Mouse (Mus musculus) myocyte (in vitro differentiated cells): ENCODE results near the gene Plg. TPM values are rescaled to one million over a fixed set of nuclear protein-coding genes. Genes with fewer than 3 reads are reported as not detected.
A peak's percentile ranks its signal among the peaks of the same experiment; 100 is the strongest.

Experiments used
- H3K27me3 ChIP-seq: one replicate; pipeline ENCODE4 v1.6.1; 2011; ENCODE audit not compliant: control insufficient read depth, insufficient read depth, insufficient read length
- H3K36me3 ChIP-seq: one replicate; pipeline ENCODE4 v1.6.1; 2011; ENCODE audit not compliant: control insufficient read depth, insufficient read depth
- H3K4me2 ChIP-seq: one replicate; pipeline ENCODE4 v1.6.1; 2011; ENCODE audit warnings: low read depth, control low read depth
- H3K4me3 ChIP-seq: one replicate; pipeline ENCODE4 v1.5.1; 2011; ENCODE audit warnings: mild to moderate bottlenecking, control low read depth, moderate library complexity
- H3K79me2 ChIP-seq: one replicate; pipeline ENCODE4 v1.6.1; 2011; ENCODE audit not compliant: control insufficient read depth, insufficient read depth
- H3ac ChIP-seq: one replicate; pipeline ENCODE4 v1.6.1; 2011; ENCODE audit not compliant: control insufficient read depth, insufficient read length
- CEBPB ChIP-seq: IDR thresholded peaks from 2 replicates; pipeline ENCODE4 v1.6.1; 2011; ENCODE audit warnings: mild to moderate bottlenecking, moderate library complexity; ENCODE audit not compliant: poor library complexity, insufficient read depth, severe bottlenecking
- E2F4 ChIP-seq: IDR thresholded peaks from one replicate; pipeline ENCODE4 v1.6.1; 2011; ENCODE audit warnings: mild to moderate bottlenecking, control low read depth, moderate library complexity; ENCODE audit not compliant: insufficient read depth
- MAX ChIP-seq: IDR thresholded peaks from one replicate; pipeline ENCODE4 v1.6.1; 2011; ENCODE audit warnings: low read depth, mild to moderate bottlenecking, control low read depth
- MYOD1 ChIP-seq, 3 experiments: IDR thresholded peaks; one replicate each; pipeline ENCODE4 v1.6.1; 2011; ENCODE audit warnings: control low read depth in 2 of 3, low read depth in 2 of 3, mild to moderate bottlenecking in 2 of 3, moderate library complexity in 1 of 3; ENCODE audit not compliant: insufficient read length in 2 of 3, control insufficient read depth in 1 of 3
- MYOG ChIP-seq, 3 experiments: IDR thresholded peaks; one replicate each; pipeline ENCODE4 v1.6.1; 2011; ENCODE audit warnings: control low read depth in 2 of 3, low read depth in 2 of 3, mild to moderate bottlenecking in 2 of 3; ENCODE audit not compliant: insufficient read length in 2 of 3, control insufficient read depth in 1 of 3, insufficient read depth in 1 of 3
- POLR2A ChIP-seq: IDR thresholded peaks from one replicate; pipeline ENCODE4 v1.6.1; 2011; ENCODE audit warnings: low read depth, mild to moderate bottlenecking, control low read depth, moderate library complexity; ENCODE audit not compliant: insufficient read length
- POLR2AphosphoS2 ChIP-seq: IDR thresholded peaks from one replicate; pipeline ENCODE4 v1.6.1; 2011; ENCODE audit warnings: low read depth, control low read depth; ENCODE audit not compliant: insufficient read length
- REST ChIP-seq: IDR thresholded peaks from one replicate; pipeline ENCODE4 v1.6.1; 2011; ENCODE audit warnings: mild to moderate bottlenecking, control low read depth, moderate library complexity; ENCODE audit not compliant: insufficient read depth, insufficient read length
- SRF ChIP-seq: IDR thresholded peaks from one replicate; pipeline ENCODE4 v1.6.1; 2011; ENCODE audit warnings: low read depth; ENCODE audit not compliant: control insufficient read depth, insufficient read length
- TCF12 ChIP-seq: IDR thresholded peaks from one replicate; pipeline ENCODE4 v1.6.1; 2011; ENCODE audit warnings: mild to moderate bottlenecking, control low read depth; ENCODE audit not compliant: poor library complexity, insufficient read depth, severe bottlenecking
- TCF3 ChIP-seq: IDR thresholded peaks from one replicate; pipeline ENCODE4 v1.6.1; 2011; ENCODE audit warnings: low read depth, control low read depth; ENCODE audit not compliant: insufficient read length
- USF1 ChIP-seq: IDR thresholded peaks from one replicate; pipeline ENCODE4 v1.6.1; 2011; ENCODE audit warnings: low read depth, mild to moderate bottlenecking, control low read depth, moderate library complexity
- polyA plus RNA-seq: library from polyadenylated mRNA; unstranded; fragments of >200 nt; fragmentation: generic; extraction: Trizol; gene quantifications from one replicate; pipeline ENCODE4 v1.2.1, GENCODE M21; 2012; ENCODE audit warnings: missing spikeins

The Plg gene
- polyA plus RNA-seq, 1 experiment: not detected

GRCm38 (mm10) chr17:12347462-12347861 lies 30.9 kb upstream of the Plg start:
- Histone ChIP-seq H3K36me3 (no peaks in the 10 kb centered on the region), H3K4me2 (no peak overlapping the region), H3ac (no peak overlapping the region), H3K4me3 (no peak overlapping the region), H3K79me2 (no peaks in the 10 kb centered on the region), H3K27me3 (no peaks in the 10 kb centered on the region)
- TF ChIP-seq CEBPB (no peak), USF1 (no peak), POLR2A (no peak), MYOG (IDR thresholded peaks at IDR 0.05; ENCODE audit: control insufficient read depth in 1 of 3, insufficient read depth in 1 of 3, insufficient read length in 2 of 3, low read depth in 2 of 3) (no peak), SRF (no peak), MYOD1 (IDR thresholded peaks at IDR 0.05; ENCODE audit: control insufficient read depth in 1 of 3, insufficient read length in 2 of 3, low read depth in 2 of 3) (no peak), TCF12 (no peak), MAX (no peak)

- Histone ChIP-seq H3K4me2 (no peak overlapping the region), H3K36me3 (no peaks in the 10 kb centered on the region)
These were observed 26.8 kb upstream of the Plg start for GRCm38 (mm10) chr17:12351564-12351963.

GRCm38 (mm10) chr17:12352781-12353180 lies 25.6 kb upstream of the Plg start:
- no peak overlapping the region for H3ac ChIP-seq
- no peak overlapping the region for H3K4me3 ChIP-seq
- no peak overlapping the region for H3K4me2 ChIP-seq
- TF ChIP-seq TCF3: no peak
- no peak for TF ChIP-seq E2F4
- TF ChIP-seq POLR2A: no peak
- no peak for TF ChIP-seq MYOD1 (IDR thresholded peaks at IDR 0.05; ENCODE audit: control insufficient read depth in 1 of 3, insufficient read length in 2 of 3, low read depth in 2 of 3)
- no peak for TF ChIP-seq CEBPB
- TF ChIP-seq MYOG (IDR thresholded peaks at IDR 0.05; ENCODE audit: control insufficient read depth in 1 of 3, insufficient read depth in 1 of 3, insufficient read length in 2 of 3, low read depth in 2 of 3): no peak
- TF ChIP-seq USF1: no peak
- TF ChIP-seq REST: no peak
- H3K36me3 ChIP-seq: no peaks in the 10 kb centered on the region
- no peaks in the 10 kb centered on the region for H3K27me3 ChIP-seq
- H3K79me2 ChIP-seq: no peaks in the 10 kb centered on the region

More at GRCm38 (mm10) chr17:12351564-12351963, 26.8 kb upstream of the Plg start:
- Histone ChIP-seq H3K79me2 (no peaks in the 10 kb centered on the region), H3K4me3 (no peak overlapping the region), H3ac (no peak overlapping the region), H3K27me3 (no peaks in the 10 kb centered on the region)
- TF ChIP-seq POLR2AphosphoS2: no peak
- no peak for TF ChIP-seq POLR2A
- no peak for TF ChIP-seq E2F4
- TF ChIP-seq TCF3: no peak
- no peak for TF ChIP-seq USF1
- TF ChIP-seq CEBPB: no peak
- TF ChIP-seq MYOG (IDR thresholded peaks at IDR 0.05; ENCODE audit: control insufficient read depth in 1 of 3, insufficient read depth in 1 of 3, insufficient read length in 2 of 3, low read depth in 2 of 3): no peak
- no peak for TF ChIP-seq TCF12
- TF ChIP-seq REST: no peak
- TF ChIP-seq MYOD1 (IDR thresholded peaks at IDR 0.05; ENCODE audit: control insufficient read depth in 1 of 3, insufficient read length in 2 of 3, low read depth in 2 of 3): no peak

DNA sequence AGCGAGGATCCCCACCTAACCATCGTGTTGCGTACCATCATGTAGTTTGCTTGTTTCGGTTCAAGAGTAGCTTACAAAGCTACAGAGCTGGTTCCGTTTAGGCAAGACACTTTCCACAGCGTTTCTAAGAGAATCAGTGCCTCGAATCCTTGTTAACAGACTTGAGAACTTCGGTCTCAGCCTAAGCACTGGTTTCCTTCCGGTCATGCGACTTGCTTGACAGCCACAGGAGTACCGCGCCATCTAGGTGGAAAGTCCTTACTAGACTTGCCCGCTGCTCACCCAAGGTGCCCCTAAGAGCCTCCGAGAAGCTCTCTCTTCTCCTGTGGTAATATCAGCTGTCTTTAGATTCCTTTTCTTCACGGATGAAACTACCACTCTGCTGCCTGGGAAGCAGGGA lies 18.5 kb upstream of the Plg start:
- no peaks in the 10 kb centered on the region for H3K27me3 ChIP-seq
- H3K4me2 ChIP-seq: no peak overlapping the region
- TF ChIP-seq MAX (no peak), USF1 (no peak), POLR2A (no peak), CEBPB (no peak), MYOD1 (IDR thresholded peaks at IDR 0.05; ENCODE audit: control insufficient read depth in 1 of 3, insufficient read length in 2 of 3, low read depth in 2 of 3) (no peak), POLR2AphosphoS2 (no peak), E2F4 (no peak), REST (no peak), MYOG (IDR thresholded peaks at IDR 0.05; ENCODE audit: control insufficient read depth in 1 of 3, insufficient read depth in 1 of 3, insufficient read length in 2 of 3, low read depth in 2 of 3) (no peak), TCF3 (no peak), TCF12 (no peak), SRF (no peak)
- no peaks in the 10 kb centered on the region for H3K36me3 ChIP-seq
- H3ac ChIP-seq: no peak overlapping the region
- H3K4me3 ChIP-seq: no peak overlapping the region
- no peaks in the 10 kb centered on the region for H3K79me2 ChIP-seq

- Histone ChIP-seq H3K36me3 (no peaks in the 10 kb centered on the region), H3K27me3 (no peaks in the 10 kb centered on the region), H3K4me2 (peak overlapping the region; percentile 91), H3ac (no peak overlapping the region), H3K79me2 (no peaks in the 10 kb centered on the region), H3K4me3 (peak overlapping the region; percentile 15)
- TF ChIP-seq TCF12 (no peak), POLR2AphosphoS2 (no peak), SRF (no peak), MAX (no peak), TCF3 (no peak), MYOG (IDR thresholded peaks at IDR 0.05; ENCODE audit: control insufficient read depth in 1 of 3, insufficient read depth in 1 of 3, insufficient read length in 2 of 3, low read depth in 2 of 3) (no peak), E2F4 (no peak), USF1 (no peak), CEBPB (peak; percentile 75; the same call in 1 of the 2 replicates), MYOD1 (IDR thresholded peaks at IDR 0.05; ENCODE audit: control insufficient read depth in 1 of 3, insufficient read length in 2 of 3, low read depth in 2 of 3) (no peak), REST (no peak), POLR2A (peak; percentile 48)
These were observed 14.6 kb upstream of the Plg start for GRCm38 (mm10) chr17:12363601-12364425.
